Mouse (Mus musculus): ENCODE data around the gene Mtnr1b. TPM values are rescaled to one million over a fixed set of nuclear protein-coding genes. Genes with fewer than 3 reads are reported as not detected.
"Not testable (repeated sequence)": the region's sequence is repeated elsewhere in the genome, so short reads cannot be mapped to it uniquely, and the experiment has no call there.

Gene Mtnr1b
- polyA plus RNA-seq, 1 experiment from 2014 or later = not detected

- H3K9ac ChIP-seq (ENCODE audit: low read length); H3K36me3 ChIP-seq (ENCODE audit: control insufficient read depth, insufficient read depth, low read length); ATAC-seq (ENCODE audit: low FRiP score); H3K4me1 ChIP-seq (ENCODE audit: control insufficient read depth, insufficient read depth, low read length); DNase-seq (ENCODE audit: low spot score, missing footprints); H3K4me3 ChIP-seq (ENCODE audit: low read depth, low read length); H3K27ac ChIP-seq (ENCODE audit: low read depth, low read length); H3K27me3 ChIP-seq (ENCODE audit: control insufficient read depth, insufficient read depth, low read length); H3K9me3 ChIP-seq (ENCODE audit: control insufficient read depth, low read length); H3K4me2 ChIP-seq: not testable (repeated sequence)
- WGBS = 87% methylated on average over 4 of the region's 4 CpGs
These were observed 29.4 kb downstream of the Mtnr1b start for GRCm38 (mm10) chr9:15844936-15845335.

DNA sequence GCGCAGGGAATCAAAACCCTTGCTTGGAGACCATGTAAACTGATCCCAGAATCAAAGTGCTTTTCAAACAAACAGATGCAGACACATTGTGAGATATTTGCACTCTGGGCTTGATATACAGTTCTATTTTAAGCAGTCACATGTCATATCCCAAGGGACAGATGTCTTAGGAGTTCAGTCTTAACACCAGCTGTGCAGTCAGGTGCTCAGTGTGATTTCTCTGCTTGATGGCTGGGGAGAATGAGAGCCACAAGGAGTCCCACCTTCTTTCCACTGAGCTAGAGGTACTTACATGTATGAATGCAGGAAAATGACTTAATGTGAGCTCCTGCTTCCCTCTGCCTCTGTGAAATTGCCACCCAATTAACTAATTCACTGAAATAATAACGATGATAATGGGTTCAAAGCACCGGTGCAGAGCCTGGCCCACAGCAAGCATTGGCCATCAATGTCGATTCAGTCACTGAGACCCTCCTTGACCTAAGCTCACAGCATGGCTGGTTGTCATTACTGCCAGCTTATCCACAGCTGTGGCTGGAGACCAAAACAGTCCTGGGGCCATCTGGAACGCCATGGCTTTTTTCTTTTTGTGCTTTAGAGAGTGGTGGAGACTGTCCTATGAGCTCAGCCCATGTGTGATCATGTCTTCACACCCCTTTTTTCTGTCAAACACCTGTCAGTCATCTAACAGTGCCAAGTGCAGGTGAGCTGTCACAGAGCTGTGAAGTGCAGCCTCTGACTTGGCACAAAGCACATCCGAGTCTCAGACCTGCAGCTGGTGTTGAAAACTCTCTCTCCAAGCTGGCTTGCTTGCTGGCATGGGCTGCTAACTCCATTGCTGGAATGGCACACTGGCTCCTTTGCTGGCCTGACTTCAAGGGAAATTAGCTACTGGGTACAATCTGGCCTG lies 61.1 kb downstream of the Mtnr1b start:
- Histone ChIP-seq H3K27ac (ENCODE audit: low read depth, low read length) (no peak overlapping the region), H3K27me3 (ENCODE audit: control insufficient read depth, insufficient read depth, low read length) (no peaks in the 10 kb centered on the region), H3K9me3 (ENCODE audit: control insufficient read depth, low read length) (no peaks in the 10 kb centered on the region), H3K36me3 (ENCODE audit: control insufficient read depth, insufficient read depth, low read length) (no peaks in the 10 kb centered on the region), H3K4me2 (no peak overlapping the region), H3K4me1 (ENCODE audit: control insufficient read depth, insufficient read depth, low read length) (no peaks in the 10 kb centered on the region), H3K9ac (ENCODE audit: low read length) (no peak overlapping the region), H3K4me3 (ENCODE audit: low read depth, low read length) (no peak overlapping the region)
- ATAC-seq (ENCODE audit: low FRiP score) (no peak), DNase-seq (ENCODE audit: low spot score, missing footprints) (no peak)
- 81% methylated on average over 6 of the region's 6 CpGs for WGBS

DNA sequence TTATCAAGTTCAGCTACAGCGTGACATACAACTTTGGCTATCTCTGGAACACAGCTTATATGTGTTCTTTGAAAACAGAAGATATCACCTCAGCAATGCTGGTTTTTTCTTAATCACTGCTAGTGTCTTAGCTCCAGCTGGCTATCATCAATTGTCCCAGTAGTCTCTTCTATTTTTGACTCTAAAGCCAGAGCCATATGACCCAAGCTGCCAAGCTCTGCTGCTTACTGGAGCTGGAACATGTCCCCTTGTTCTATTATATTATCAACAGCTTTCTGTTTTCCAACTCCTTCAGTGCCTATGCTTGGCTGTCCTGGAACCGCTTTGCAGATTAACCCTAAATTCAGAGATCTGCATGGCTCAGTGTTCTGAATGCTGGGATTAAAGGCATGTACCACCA lies 70.1 kb downstream of the Mtnr1b start:
- no peak for ATAC-seq (ENCODE audit: low FRiP score)

DNA sequence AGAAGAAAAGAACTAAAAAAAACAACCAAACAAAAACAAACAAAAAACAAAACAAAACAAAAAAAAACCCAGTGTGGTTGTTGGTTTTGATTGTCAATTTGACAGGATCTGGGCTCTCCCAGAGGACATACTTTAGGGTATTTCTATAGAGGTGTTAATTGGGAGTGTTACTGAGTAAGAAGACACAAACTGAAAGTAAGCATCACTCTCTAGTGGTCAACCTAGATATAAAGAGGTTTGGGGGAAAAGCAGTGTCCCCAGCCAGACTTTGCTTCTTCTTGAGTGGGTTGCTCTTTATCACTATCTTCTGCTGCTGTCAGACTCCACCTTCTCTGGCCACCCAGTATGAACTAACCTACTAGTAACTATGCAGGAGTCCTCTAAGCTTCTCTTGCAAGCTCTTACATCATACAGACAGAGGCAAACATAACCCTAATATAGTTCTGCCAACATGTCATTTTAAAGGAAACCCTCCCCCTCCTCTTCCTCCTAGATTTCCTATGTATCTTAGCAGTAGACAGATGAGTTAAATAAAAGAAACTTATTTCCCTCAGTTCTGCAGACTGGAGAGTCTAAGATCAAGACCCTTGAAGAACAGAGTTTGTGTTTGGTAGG lies 71.8 kb downstream of the Mtnr1b start:
- Histone ChIP-seq H3K27ac (ENCODE audit: low read depth, low read length) (no peak overlapping the region), H3K4me2 (no peak overlapping the region), H3K9ac (ENCODE audit: low read length) (no peak overlapping the region), H3K9me3 (ENCODE audit: control insufficient read depth, low read length) (no peaks in the 10 kb centered on the region), H3K27me3 (ENCODE audit: control insufficient read depth, insufficient read depth, low read length) (no peaks in the 10 kb centered on the region), H3K36me3 (ENCODE audit: control insufficient read depth, insufficient read depth, low read length) (no peaks in the 10 kb centered on the region), H3K4me1 (ENCODE audit: control insufficient read depth, insufficient read depth, low read length) (no peaks in the 10 kb centered on the region), H3K4me3 (ENCODE audit: low read depth, low read length) (no peak overlapping the region)
- ATAC-seq (ENCODE audit: low FRiP score) = no peak
- DNase-seq (ENCODE audit: low spot score, missing footprints) = no peak

More for the DNA sequence above, 70.1 kb downstream of the Mtnr1b start:
- Histone ChIP-seq H3K4me1 (ENCODE audit: control insufficient read depth, insufficient read depth, low read length) (no peaks in the 10 kb centered on the region), H3K27me3 (ENCODE audit: control insufficient read depth, insufficient read depth, low read length) (no peaks in the 10 kb centered on the region), H3K4me3 (ENCODE audit: low read depth, low read length) (no peak overlapping the region), H3K27ac (ENCODE audit: low read depth, low read length) (no peak overlapping the region), H3K4me2 (no peak overlapping the region), H3K36me3 (ENCODE audit: control insufficient read depth, insufficient read depth, low read length) (no peaks in the 10 kb centered on the region), H3K9me3 (ENCODE audit: control insufficient read depth, low read length) (no peaks in the 10 kb centered on the region), H3K9ac (ENCODE audit: low read length) (no peak overlapping the region)
- WGBS = 80% methylated on average over 2 of the region's 2 CpGs
- DNase-seq (ENCODE audit: low spot score, missing footprints) = no peak

DNA sequence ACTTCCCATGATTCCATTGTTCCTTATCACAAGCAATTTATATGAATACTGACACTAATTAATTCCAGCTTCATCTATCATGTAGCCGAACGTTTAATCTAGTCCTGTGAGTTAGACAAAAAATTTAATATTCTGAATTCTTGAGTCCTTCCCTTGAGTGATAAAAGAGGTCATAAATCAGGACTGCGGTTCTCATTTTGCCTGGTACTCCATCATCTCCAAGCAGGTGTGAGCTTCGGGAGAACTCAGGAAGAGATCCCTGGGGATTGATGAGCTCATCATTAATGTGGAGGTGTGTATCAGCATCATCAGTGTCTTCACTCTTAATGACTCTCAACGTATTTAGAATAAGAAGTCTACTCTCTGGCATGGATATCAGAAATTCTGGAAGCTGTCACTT lies 74.0 kb downstream of the Mtnr1b start:
- ATAC-seq (ENCODE audit: low FRiP score) = no peak
- no peak overlapping the region for H3K9ac ChIP-seq (ENCODE audit: low read length)
- 89% methylated on average over 5 of the region's 5 CpGs for WGBS

GRCm38 (mm10) chr9:15794408-15794807 lies 79.9 kb downstream of the Mtnr1b start:
- Histone ChIP-seq H3K4me3 (ENCODE audit: low read depth, low read length) (no peak overlapping the region), H3K36me3 (ENCODE audit: control insufficient read depth, insufficient read depth, low read length) (no peaks in the 10 kb centered on the region), H3K4me1 (ENCODE audit: control insufficient read depth, insufficient read depth, low read length) (no peaks in the 10 kb centered on the region), H3K27ac (ENCODE audit: low read depth, low read length) (no peak overlapping the region), H3K9ac (ENCODE audit: low read length) (no peak overlapping the region), H3K9me3 (ENCODE audit: control insufficient read depth, low read length) (no peaks in the 10 kb centered on the region), H3K27me3 (ENCODE audit: control insufficient read depth, insufficient read depth, low read length) (no peaks in the 10 kb centered on the region), H3K4me2 (no peak overlapping the region)
- WGBS = 82% methylated on average over 6 of the region's 6 CpGs
- DNase-seq (ENCODE audit: low spot score, missing footprints) (no peak), ATAC-seq (ENCODE audit: low FRiP score) (no peak)

More for the DNA sequence above, 74.0 kb downstream of the Mtnr1b start:
- Histone ChIP-seq H3K4me1 (ENCODE audit: control insufficient read depth, insufficient read depth, low read length) (no peaks in the 10 kb centered on the region), H3K27ac (ENCODE audit: low read depth, low read length) (no peak overlapping the region), H3K27me3 (ENCODE audit: control insufficient read depth, insufficient read depth, low read length) (no peaks in the 10 kb centered on the region), H3K36me3 (ENCODE audit: control insufficient read depth, insufficient read depth, low read length) (no peaks in the 10 kb centered on the region), H3K4me2 (no peak overlapping the region), H3K4me3 (ENCODE audit: low read depth, low read length) (no peak overlapping the region), H3K9me3 (ENCODE audit: control insufficient read depth, low read length) (no peaks in the 10 kb centered on the region)
- DNase-seq (ENCODE audit: low spot score, missing footprints) = no peak

- no peak overlapping the region for H3K27ac ChIP-seq (ENCODE audit: low read depth, low read length)
- no peaks in the 10 kb centered on the region for H3K36me3 ChIP-seq (ENCODE audit: control insufficient read depth, insufficient read depth, low read length)
- no peaks in the 10 kb centered on the region for H3K4me1 ChIP-seq (ENCODE audit: control insufficient read depth, insufficient read depth, low read length)
- no peaks in the 10 kb centered on the region for H3K9me3 ChIP-seq (ENCODE audit: control insufficient read depth, low read length)
- no peak overlapping the region for H3K4me2 ChIP-seq
- no peak overlapping the region for H3K9ac ChIP-seq (ENCODE audit: low read length)
- ATAC-seq (ENCODE audit: low FRiP score) (no peak), DNase-seq (ENCODE audit: low spot score, missing footprints) (no peak)
- WGBS = 92% methylated on average over 9 of the region's 9 CpGs
- H3K4me3 ChIP-seq (ENCODE audit: low read depth, low read length) = no peak overlapping the region
- H3K27me3 ChIP-seq (ENCODE audit: control insufficient read depth, insufficient read depth, low read length) = no peaks in the 10 kb centered on the region
These were observed 82.3 kb downstream of the Mtnr1b start for GRCm38 (mm10) chr9:15792076-15792475.

DNA sequence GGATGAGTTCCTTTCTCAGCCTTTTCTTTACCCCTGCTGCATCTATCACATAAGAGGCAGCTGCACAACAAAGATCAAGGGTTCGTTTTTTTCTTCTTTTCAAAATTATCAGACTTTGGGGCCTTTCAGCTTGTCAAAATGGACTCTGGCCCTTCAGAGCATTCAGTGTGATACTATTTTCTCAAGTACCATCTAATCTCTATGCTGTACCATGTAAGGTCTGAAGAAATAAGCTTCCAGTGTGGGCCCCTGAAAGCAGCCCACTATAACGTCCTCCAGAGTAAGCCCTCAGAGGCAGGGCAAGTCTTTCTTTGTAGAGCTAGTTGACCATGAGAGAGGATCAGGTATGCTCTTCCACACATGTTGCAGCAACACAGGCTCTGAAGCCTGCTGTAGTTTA lies 87.7 kb downstream of the Mtnr1b start:
- no peak for ATAC-seq (ENCODE audit: low FRiP score)
- H3K36me3 ChIP-seq (ENCODE audit: control insufficient read depth, insufficient read depth, low read length) = no peaks in the 10 kb centered on the region

DNA sequence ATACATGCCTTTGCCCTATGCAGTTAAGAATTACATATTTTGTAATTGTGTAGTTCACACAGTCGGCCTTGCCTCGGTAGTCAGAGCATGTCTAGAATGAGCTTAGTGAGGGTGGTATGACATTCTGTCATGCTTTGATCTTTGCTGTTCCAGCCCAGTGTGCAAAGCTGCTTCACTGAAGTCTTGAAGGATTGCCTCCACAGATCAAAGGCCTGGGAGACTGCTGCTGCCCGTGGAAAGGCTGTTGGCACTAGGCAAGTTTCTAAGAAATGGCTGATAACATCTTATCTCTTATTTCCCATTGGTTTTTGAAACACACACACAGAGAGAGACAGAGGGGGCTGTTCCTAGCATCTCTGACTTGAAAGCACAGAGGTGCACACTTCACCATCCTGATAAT lies 88.2 kb downstream of the Mtnr1b start:
- WGBS = 63% methylated on average over 3 of the region's 3 CpGs

More for the DNA sequence above, 87.7 kb downstream of the Mtnr1b start:
- no peak for DNase-seq (ENCODE audit: low spot score, missing footprints)
- WGBS = 70% methylated on average over 2 of the region's 2 CpGs
- Histone ChIP-seq H3K27me3 (ENCODE audit: control insufficient read depth, insufficient read depth, low read length) (no peaks in the 10 kb centered on the region), H3K4me1 (ENCODE audit: control insufficient read depth, insufficient read depth, low read length) (no peaks in the 10 kb centered on the region), H3K27ac (ENCODE audit: low read depth, low read length) (no peak overlapping the region), H3K4me3 (ENCODE audit: low read depth, low read length) (no peak overlapping the region), H3K4me2 (no peak overlapping the region), H3K9me3 (ENCODE audit: control insufficient read depth, low read length) (no peaks in the 10 kb centered on the region), H3K9ac (ENCODE audit: low read length) (no peak overlapping the region)

More for the DNA sequence above, 88.2 kb downstream of the Mtnr1b start:
- Histone ChIP-seq H3K4me3 (ENCODE audit: low read depth, low read length) (no peak overlapping the region), H3K4me1 (ENCODE audit: control insufficient read depth, insufficient read depth, low read length) (no peaks in the 10 kb centered on the region), H3K4me2 (no peak overlapping the region), H3K27me3 (ENCODE audit: control insufficient read depth, insufficient read depth, low read length) (no peaks in the 10 kb centered on the region), H3K9ac (ENCODE audit: low read length) (no peak overlapping the region), H3K9me3 (ENCODE audit: control insufficient read depth, low read length) (no peaks in the 10 kb centered on the region), H3K36me3 (ENCODE audit: control insufficient read depth, insufficient read depth, low read length) (no peaks in the 10 kb centered on the region), H3K27ac (ENCODE audit: low read depth, low read length) (no peak overlapping the region)
- ATAC-seq (ENCODE audit: low FRiP score) (no peak), DNase-seq (ENCODE audit: low spot score, missing footprints) (no peak)

All from midbrain, embryonic 11.5 days (tissue).